Mouse (Mus musculus): Measurements from ENCODE around the gene Gm28961. TPM values are rescaled to one million over a fixed set of nuclear protein-coding genes. Genes with fewer than 3 reads are reported as not detected.
"Not testable (repeated sequence)": the region's sequence is repeated elsewhere in the genome, so short reads cannot be mapped to it uniquely, and the experiment has no call there.

Gene Gm28961
- not detected in 2 replicates for polyA plus RNA-seq (2016; fragmentation: Nextera tagmentation; extraction: Ambion mirVana)

DNA sequence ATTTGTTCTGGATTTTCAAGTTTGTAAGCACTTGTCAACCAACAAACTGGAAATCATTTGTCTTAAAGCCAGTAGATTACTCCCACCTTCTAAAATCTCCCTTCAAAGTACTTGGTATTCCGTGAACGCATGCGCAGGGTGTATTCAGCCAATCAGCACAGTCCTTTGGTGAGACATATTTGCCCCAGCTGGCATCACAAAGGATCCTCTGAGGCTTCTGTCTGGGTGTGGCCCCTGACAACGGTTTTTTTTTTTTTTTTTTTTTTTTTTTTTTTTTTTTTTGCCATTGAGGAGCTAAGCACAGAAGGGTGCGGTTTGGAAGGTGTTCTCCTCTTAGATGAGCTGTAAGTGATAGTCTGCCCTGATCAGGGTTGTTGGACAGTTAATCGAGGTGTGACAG is at the start of gene Gm28961:
Gene Gm28961 (plus strand): TSS at position 301 of the 400 bp plus-strand sequence.
- H3K4me3 ChIP-seq (replicated peaks); H3K9ac ChIP-seq (replicated peaks); H3K27ac ChIP-seq; H3K27me3 ChIP-seq; H3K9me3 ChIP-seq; H3K4me2 ChIP-seq; H3K36me3 ChIP-seq; ATAC-seq (ENCODE audit: insufficient number of reproducible peaks, insufficient read depth, low FRiP score, low TSS enrichment, low read depth); H3K4me1 ChIP-seq (replicated peaks): not testable (repeated sequence)
- no CpG with 5 or more reads among the region's 6 CpGs for WGBS

Other genes with a start within 250 kb of the Gm28961 start
- gene Gm21943, start 172.0 kb upstream of the Gm28961 start, polyA plus RNA-seq (2016; fragmentation: Nextera tagmentation; extraction: Ambion mirVana), result not detected in 2 replicates

Measured in limb, embryonic 12.5 days (tissue).